Mouse (Mus musculus): ENCODE results near the gene Gm20388. TPM values are rescaled to one million over a fixed set of nuclear protein-coding genes. Genes with fewer than 3 reads are reported as not detected.

Gm20388 gene
- polyA plus RNA-seq, 1 experiment, result 10.6 TPM

DNA sequence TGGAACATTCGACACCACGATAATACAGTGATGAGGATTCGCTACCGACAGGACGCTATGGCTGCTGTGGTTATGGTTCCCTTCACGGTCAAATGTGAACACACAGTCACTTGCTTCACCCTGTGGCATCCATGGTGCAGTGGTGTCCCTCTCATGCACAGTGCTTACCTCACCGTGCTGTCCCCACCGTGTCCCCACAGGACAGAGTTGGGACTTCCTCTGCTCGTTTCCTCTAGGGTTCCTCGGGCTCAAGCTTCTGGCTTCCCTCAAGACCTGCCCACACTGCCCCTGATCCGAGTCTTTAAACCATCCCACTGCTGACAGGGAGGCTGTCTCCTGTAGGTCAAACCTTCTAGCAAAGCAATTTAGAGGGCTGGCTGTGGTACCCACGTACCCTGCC lies 2167.7 kb downstream of the Gm20388 start:
- 41% methylated on average over 12 of the region's 12 CpGs for WGBS
- Histone ChIP-seq H3K27ac (ENCODE audit: control insufficient read depth, insufficient read depth, low read depth, low read length, poor library complexity) (no peak overlapping the region), H3K4me3 (replicated peaks; ENCODE audit: control insufficient read depth, low read depth, low read length) (no peak overlapping the region), H3K4me1 (ENCODE audit: control insufficient read depth, insufficient read depth, low read length) (no peaks in the 10 kb centered on the region)
- TF ChIP-seq POLR2A (IDR thresholded peaks at IDR 0.05; ENCODE audit: borderline replicate concordance, control insufficient read depth, low read depth, low read length), result no peak
- no peak for TF ChIP-seq CTCF (IDR thresholded peaks at IDR 0.05; ENCODE audit: control insufficient read depth, insufficient read depth, low read length)

- Histone ChIP-seq H3K4me3 (replicated peaks; ENCODE audit: control insufficient read depth, low read depth, low read length) (no peak overlapping the region), H3K27ac (ENCODE audit: control insufficient read depth, insufficient read depth, low read depth, low read length, poor library complexity) (no peak overlapping the region), H3K4me1 (ENCODE audit: control insufficient read depth, insufficient read depth, low read length) (no peaks in the 10 kb centered on the region)
- WGBS, result 69% methylated on average over 6 of the region's 6 CpGs
- no peak for TF ChIP-seq POLR2A (IDR thresholded peaks at IDR 0.05; ENCODE audit: borderline replicate concordance, control insufficient read depth, low read depth, low read length)
- no peak for TF ChIP-seq CTCF (IDR thresholded peaks at IDR 0.05; ENCODE audit: control insufficient read depth, insufficient read depth, low read length)
These were observed 2168.5 kb downstream of the Gm20388 start for GRCm38 (mm10) chr8:122079093-122079492.

GRCm38 (mm10) chr8:122080347-122080746 lies 2169.7 kb downstream of the Gm20388 start:
- Histone ChIP-seq H3K27ac (ENCODE audit: control insufficient read depth, insufficient read depth, low read depth, low read length, poor library complexity) (no peak overlapping the region), H3K4me3 (replicated peaks; ENCODE audit: control insufficient read depth, low read depth, low read length) (no peak overlapping the region), H3K4me1 (ENCODE audit: control insufficient read depth, insufficient read depth, low read length) (no peaks in the 10 kb centered on the region)
- TF ChIP-seq POLR2A (IDR thresholded peaks at IDR 0.05; ENCODE audit: borderline replicate concordance, control insufficient read depth, low read depth, low read length) (no peak), CTCF (IDR thresholded peaks at IDR 0.05; ENCODE audit: control insufficient read depth, insufficient read depth, low read length) (no peak)
- WGBS, result 70% methylated on average over 5 of the region's 5 CpGs

- H3K27ac ChIP-seq (ENCODE audit: control insufficient read depth, insufficient read depth, low read depth, low read length, poor library complexity), result no peak overlapping the region
- WGBS, result 80% methylated on average over 6 of the region's 6 CpGs
- H3K4me1 ChIP-seq (ENCODE audit: control insufficient read depth, insufficient read depth, low read length), result no peaks in the 10 kb centered on the region
- no peak overlapping the region for H3K4me3 ChIP-seq (replicated peaks; ENCODE audit: control insufficient read depth, low read depth, low read length)
- TF ChIP-seq CTCF (IDR thresholded peaks at IDR 0.05; ENCODE audit: control insufficient read depth, insufficient read depth, low read length) (no peak), POLR2A (IDR thresholded peaks at IDR 0.05; ENCODE audit: borderline replicate concordance, control insufficient read depth, low read depth, low read length) (no peak)
These were observed 2172.8 kb downstream of the Gm20388 start for GRCm38 (mm10) chr8:122083401-122083800.

- Histone ChIP-seq H3K4me3 (replicated peaks; ENCODE audit: control insufficient read depth, low read depth, low read length) (no peak overlapping the region), H3K4me1 (ENCODE audit: control insufficient read depth, insufficient read depth, low read length) (no peaks in the 10 kb centered on the region), H3K27ac (ENCODE audit: control insufficient read depth, insufficient read depth, low read depth, low read length, poor library complexity) (no peak overlapping the region)
- TF ChIP-seq CTCF (IDR thresholded peaks at IDR 0.05; ENCODE audit: control insufficient read depth, insufficient read depth, low read length) (no peak), POLR2A (IDR thresholded peaks at IDR 0.05; ENCODE audit: borderline replicate concordance, control insufficient read depth, low read depth, low read length) (no peak)
- WGBS, result 64% methylated on average over 3 of the region's 3 CpGs
These were observed 2173.5 kb downstream of the Gm20388 start for GRCm38 (mm10) chr8:122084145-122084544.

- no peak overlapping the region for H3K27ac ChIP-seq (ENCODE audit: control insufficient read depth, insufficient read depth, low read depth, low read length, poor library complexity)
- TF ChIP-seq POLR2A (IDR thresholded peaks at IDR 0.05; ENCODE audit: borderline replicate concordance, control insufficient read depth, low read depth, low read length), result no peak
- TF ChIP-seq CTCF (IDR thresholded peaks at IDR 0.05; ENCODE audit: control insufficient read depth, insufficient read depth, low read length), result no peak
- WGBS, result 73% methylated on average over 15 of the region's 15 CpGs
- no peaks in the 10 kb centered on the region for H3K4me1 ChIP-seq (ENCODE audit: control insufficient read depth, insufficient read depth, low read length)
- H3K4me3 ChIP-seq (replicated peaks; ENCODE audit: control insufficient read depth, low read depth, low read length), result no peak overlapping the region
These were observed 2174.2 kb downstream of the Gm20388 start for GRCm38 (mm10) chr8:122084726-122085410.

DNA sequence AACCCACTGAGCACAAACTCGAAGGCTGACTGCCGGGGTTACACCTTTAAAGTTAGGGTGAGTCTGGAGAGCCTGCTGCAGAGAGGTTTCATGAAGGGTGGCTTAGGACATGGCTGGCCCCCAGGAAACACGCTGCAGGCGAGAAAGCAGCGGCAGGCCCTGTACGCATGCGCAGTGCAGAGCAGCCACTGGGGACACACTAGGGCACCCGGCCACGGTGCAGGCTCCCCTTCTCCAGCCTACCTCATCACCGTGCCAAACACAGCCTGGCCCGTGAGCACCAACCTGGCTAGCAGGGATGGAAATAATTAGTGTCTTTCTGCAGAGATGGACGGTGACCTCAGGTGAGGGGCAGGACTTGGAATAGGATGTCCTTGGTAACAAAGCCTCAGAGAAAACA lies 2175.4 kb downstream of the Gm20388 start:
- 75% methylated on average over 12 of the region's 12 CpGs for WGBS
- TF ChIP-seq POLR2A (IDR thresholded peaks at IDR 0.05; ENCODE audit: borderline replicate concordance, control insufficient read depth, low read depth, low read length) (no peak), CTCF (IDR thresholded peaks at IDR 0.05; ENCODE audit: control insufficient read depth, insufficient read depth, low read length) (no peak)
- Histone ChIP-seq H3K4me1 (ENCODE audit: control insufficient read depth, insufficient read depth, low read length) (no peaks in the 10 kb centered on the region), H3K4me3 (replicated peaks; ENCODE audit: control insufficient read depth, low read depth, low read length) (no peak overlapping the region), H3K27ac (ENCODE audit: control insufficient read depth, insufficient read depth, low read depth, low read length, poor library complexity) (no peak overlapping the region)

- Histone ChIP-seq H3K4me3 (replicated peaks; ENCODE audit: control insufficient read depth, low read depth, low read length) (no peak overlapping the region), H3K4me1 (ENCODE audit: control insufficient read depth, insufficient read depth, low read length) (no peaks in the 10 kb centered on the region; the same call in 1 of the 2 replicates), H3K27ac (ENCODE audit: control insufficient read depth, insufficient read depth, low read depth, low read length, poor library complexity) (no peak overlapping the region)
- no peak for TF ChIP-seq POLR2A (IDR thresholded peaks at IDR 0.05; ENCODE audit: borderline replicate concordance, control insufficient read depth, low read depth, low read length)
- TF ChIP-seq CTCF (IDR thresholded peaks at IDR 0.05; ENCODE audit: control insufficient read depth, insufficient read depth, low read length), result no peak
- 77% methylated on average over 16 of the region's 16 CpGs for WGBS
These were observed 2178.0 kb downstream of the Gm20388 start for GRCm38 (mm10) chr8:122088631-122089030.

Data from bone marrow, adult 2 months (tissue).